Mouse (Mus musculus) cerebellum, postnatal 25 days (tissue): ENCODE results near the gene Arid3a.

Experiments used
- DNase-seq, 2 experiments: peaks; one replicate each; pipeline ENCODE4 v3.0.0; 2021; ENCODE audit warnings: mixed read lengths in 2 of 2

Gene Arid3a

GRCm38 (mm10) chr10:79908167-79909091, 18.4 kb upstream of the Arid3a start, which contains the start of gene Med16:
Med16 (minus strand) TSS chr10:79908923.
- peak; percentile 96 to 97 for DNase-seq

- DNase-seq = peak; percentile 40 to 65
Measured at GRCm38 (mm10) chr10:79909092-79909922, 17.5 kb upstream of the Arid3a start.

GRCm38 (mm10) chr10:79910556-79910955, 16.3 kb upstream of the Arid3a start, which contains the start of gene Gm26602:
Gm26602 (plus strand) TSS chr10:79910856.
- DNase-seq = no peak

- no peak for DNase-seq
Measured at GRCm38 (mm10) chr10:79912412-79912811, 14.4 kb upstream of the Arid3a start.

- no peak for DNase-seq
Measured at GRCm38 (mm10) chr10:79914131-79914947, 12.5 kb upstream of the Arid3a start.

- DNase-seq = no peak
Measured at GRCm38 (mm10) chr10:79914948-79915596, 11.8 kb upstream of the Arid3a start.

GRCm38 (mm10) chr10:79916081-79916480, 10.8 kb upstream of the Arid3a start:
- DNase-seq = peak in 1 of 2 experiments; percentile 40

- peak; percentile 89 to 93 for DNase-seq
Measured at GRCm38 (mm10) chr10:79916808-79917531, 9.9 kb upstream of the Arid3a start, which contains the start of gene Kiss1r. Kiss1r (plus strand) TSS chr10:79916971.

GRCm38 (mm10) chr10:79917532-79918100, 9.2 kb upstream of the Arid3a start:
- no peak for DNase-seq

GRCm38 (mm10) chr10:79918231-79919078, 8.4 kb upstream of the Arid3a start:
- peak in 1 of 2 experiments; percentile 18 for DNase-seq

- no peak for DNase-seq
Measured at GRCm38 (mm10) chr10:79919251-79919849, 7.5 kb upstream of the Arid3a start.

GRCm38 (mm10) chr10:79920056-79920890, 6.6 kb upstream of the Arid3a start:
- peak in 1 of 2 experiments; percentile 14 for DNase-seq

GRCm38 (mm10) chr10:79920958-79921535, 5.8 kb upstream of the Arid3a start, which contains the start of gene R3hdm4:
R3hdm4 (minus strand) TSS chr10:79921208.
- peak in 1 of 2 experiments; percentile 35 for DNase-seq

- DNase-seq = peak; percentile 50 to 52
Measured at GRCm38 (mm10) chr10:79921572-79921971, 5.3 kb upstream of the Arid3a start.

- peak; percentile 97 for DNase-seq
Measured at GRCm38 (mm10) chr10:79924998-79925784, 1.7 kb upstream of the Arid3a start.

- no peak for DNase-seq
Measured at GRCm38 (mm10) chr10:79925785-79926490, 905 bp upstream of the Arid3a start.
